24 mouse cellular contexts compared by ENCODE assay signal in the genomic region with DNA sequence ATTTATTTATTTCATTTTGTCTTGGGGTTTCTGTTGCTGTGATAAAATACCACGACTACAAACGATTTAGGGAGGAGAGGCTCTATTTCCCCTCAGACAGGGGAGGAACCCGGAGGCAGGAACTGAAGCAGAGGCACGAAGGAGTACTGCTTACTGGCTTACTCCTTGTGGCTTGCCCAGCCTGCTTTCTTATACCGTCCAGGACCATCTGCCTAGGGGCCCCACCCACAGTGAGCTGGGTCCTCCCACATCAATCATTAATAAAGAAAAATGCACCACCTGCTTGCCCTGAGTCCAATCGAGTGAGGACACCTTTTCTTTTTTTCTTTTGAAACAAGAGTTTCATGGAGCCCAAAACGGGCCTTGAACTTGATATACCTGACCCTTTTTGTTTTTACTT. TPM values are rescaled to one million over a fixed set of nuclear protein-coding genes. Genes with fewer than 3 reads are reported as not detected.
DNase-seq lines count a peak whose midpoint lies in the region; ATAC-seq and TF ChIP-seq lines count a peak whose summit lies in the region.
"Had no signal": no experiment of that assay in that cellular context is flagged by ENCODE, and none has a peak within 500 bp of the region (broad histone marks: within the 10 kb centered on the region; RNA-seq: fewer than 3 reads in every experiment).

No protein-coding gene starts in this region.

- no peaks in the 10 kb centered on the region for H3K27me3 ChIP-seq in intestine, embryonic 16.5 days (replicated peaks; ENCODE audit: control insufficient read depth, insufficient read depth, low read length)
- no peaks in the 10 kb centered on the region for H3K27me3 ChIP-seq in intestine, embryonic 15.5 days (replicated peaks)
- no peaks in the 10 kb centered on the region for H3K27me3 ChIP-seq in kidney, adult 2 months (replicated peaks; ENCODE audit: control insufficient read depth, insufficient read depth, low read length)
- no peaks in the 10 kb centered on the region for H3K27me3 ChIP-seq in intestine, postnatal 0 days (replicated peaks; ENCODE audit: control insufficient read depth, insufficient read depth, low read length)
- H3K27me3 ChIP-seq in small intestine, adult 2 months (ENCODE audit: control insufficient read depth, insufficient read depth, low read length) = no peaks in the 10 kb centered on the region
- no peaks in the 10 kb centered on the region for H3K27me3 ChIP-seq in hindbrain, embryonic 11.5 days (ENCODE audit: control insufficient read depth, insufficient read depth, low read length)
- H3K27me3 ChIP-seq: embryonic facial prominence, embryonic 13.5 days; embryonic facial prominence, embryonic 15.5 days; forebrain, embryonic 12.5 days had no signal

- no peaks in the 10 kb centered on the region for H3K9me3 ChIP-seq in intestine, embryonic 16.5 days (ENCODE audit: control insufficient read depth, low read length)
- H3K9me3 ChIP-seq in intestine, embryonic 15.5 days = no peaks in the 10 kb centered on the region
- H3K9me3 ChIP-seq in intestine, postnatal 0 days (ENCODE audit: control insufficient read depth) = no peaks in the 10 kb centered on the region
- no peaks in the 10 kb centered on the region for H3K9me3 ChIP-seq in hindbrain, embryonic 11.5 days (ENCODE audit: control insufficient read depth, low read length)
- H3K9me3 ChIP-seq: embryonic facial prominence, embryonic 13.5 days; embryonic facial prominence, embryonic 15.5 days; forebrain, embryonic 10.5 days; forebrain, embryonic 12.5 days had no signal

- no peak overlapping the region for H3K27ac ChIP-seq in intestine, embryonic 16.5 days (ENCODE audit: low read length)
- no peak overlapping the region for H3K27ac ChIP-seq in intestine, embryonic 15.5 days
- no peak overlapping the region for H3K27ac ChIP-seq in kidney, adult 2 months (ENCODE audit: insufficient read depth, low read depth, low read length)
- no peak overlapping the region for H3K27ac ChIP-seq in intestine, postnatal 0 days (ENCODE audit: low read depth, low read length)
- H3K27ac ChIP-seq in small intestine, adult 2 months (ENCODE audit: insufficient read depth, low read depth, low read length) = 0 out of 2 replicates have a peak overlapping the region, but pooled peaks have one; percentile 3
- no peak overlapping the region for H3K27ac ChIP-seq in hindbrain, embryonic 11.5 days (ENCODE audit: low read depth, low read length)
- H3K27ac ChIP-seq: embryonic facial prominence, embryonic 13.5 days; embryonic facial prominence, embryonic 15.5 days; forebrain, embryonic 10.5 days; forebrain, embryonic 12.5 days had no signal

- TF ChIP-seq POLR2A in kidney, adult 2 months (IDR thresholded peaks at IDR 0.05; ENCODE audit: low read depth, low read length) = no peak
- TF ChIP-seq POLR2A in small intestine, adult 2 months (IDR thresholded peaks at IDR 0.05; ENCODE audit: low read depth, low read length) = no peak

- no peaks in the 10 kb centered on the region for H3K4me1 ChIP-seq in intestine, embryonic 16.5 days (ENCODE audit: control insufficient read depth, insufficient read depth, low read length)
- H3K4me1 ChIP-seq in intestine, embryonic 15.5 days (replicated peaks) = no peaks in the 10 kb centered on the region
- peaks cover 6% of the 10 kb centered on the region; the same call in 1 of the 2 replicates for H3K4me1 ChIP-seq in kidney, adult 2 months (ENCODE audit: control insufficient read depth, insufficient read depth, low read length)
- no peaks in the 10 kb centered on the region for H3K4me1 ChIP-seq in intestine, postnatal 0 days (replicated peaks; ENCODE audit: control insufficient read depth, insufficient read depth, low read length)
- H3K4me1 ChIP-seq in small intestine, adult 2 months (ENCODE audit: control insufficient read depth, insufficient read depth, insufficient read length, low read length) = peaks cover 13% of the 10 kb centered on the region; the same call in 1 of the 2 replicates
- H3K4me1 ChIP-seq in hindbrain, embryonic 11.5 days (replicated peaks; ENCODE audit: control insufficient read depth, insufficient read depth, low read length) = no peaks in the 10 kb centered on the region
- H3K4me1 ChIP-seq: embryonic facial prominence, embryonic 13.5 days; embryonic facial prominence, embryonic 15.5 days; forebrain, embryonic 12.5 days had no signal

- no peaks in the 10 kb centered on the region for H3K36me3 ChIP-seq in intestine, embryonic 16.5 days (ENCODE audit: control insufficient read depth, insufficient read depth, low read length)
- H3K36me3 ChIP-seq in intestine, embryonic 15.5 days = no peaks in the 10 kb centered on the region
- no peaks in the 10 kb centered on the region for H3K36me3 ChIP-seq in kidney, adult 2 months (ENCODE audit: control insufficient read depth, insufficient read depth, low read length)
- H3K36me3 ChIP-seq in intestine, postnatal 0 days (ENCODE audit: control insufficient read depth, insufficient read depth) = no peaks in the 10 kb centered on the region
- H3K36me3 ChIP-seq in small intestine, adult 2 months (ENCODE audit: control insufficient read depth, insufficient read depth, low read length) = no peaks in the 10 kb centered on the region
- no peaks in the 10 kb centered on the region for H3K36me3 ChIP-seq in hindbrain, embryonic 11.5 days (ENCODE audit: control insufficient read depth, insufficient read depth, low read length)
- H3K36me3 ChIP-seq: embryonic facial prominence, embryonic 13.5 days; embryonic facial prominence, embryonic 15.5 days; forebrain, embryonic 10.5 days; forebrain, embryonic 12.5 days had no signal

- ATAC-seq in intestine, embryonic 16.5 days = peak; percentile 16; the same call in 1 of the 2 replicates
- no peak for ATAC-seq in intestine, embryonic 15.5 days
- peak; percentile 52; the same call in 1 of the 2 replicates for ATAC-seq in intestine, postnatal 0 days
- ATAC-seq in hindbrain, embryonic 11.5 days (ENCODE audit: low FRiP score) = no peak
- ATAC-seq: forebrain, embryonic 14.5 days had no signal

- H3K9ac ChIP-seq in intestine, embryonic 16.5 days (ENCODE audit: low read depth, low read length) = no peak overlapping the region
- H3K9ac ChIP-seq in intestine, embryonic 15.5 days = no peak overlapping the region
- no peak overlapping the region for H3K9ac ChIP-seq in intestine, postnatal 0 days (ENCODE audit: low read depth, low read length)
- no peak overlapping the region for H3K9ac ChIP-seq in hindbrain, embryonic 11.5 days (ENCODE audit: low read depth, low read length)
- H3K9ac ChIP-seq: embryonic facial prominence, embryonic 13.5 days; embryonic facial prominence, embryonic 15.5 days; forebrain, embryonic 12.5 days had no signal

- no peak for TF ChIP-seq CTCF in kidney, adult 2 months (conservative IDR thresholded peaks at IDR 0.05; ENCODE audit: insufficient read depth, insufficient read length, low read depth, low read length)
- TF ChIP-seq CTCF in intestine, postnatal 0 days (IDR thresholded peaks at IDR 0.05; ENCODE audit: low read depth) = no peak
- no peak for TF ChIP-seq CTCF in small intestine, adult 2 months (IDR thresholded peaks at IDR 0.05; ENCODE audit: extremely low read depth, insufficient read length, insufficient replicate concordance, low read depth, low read length)

- no peak overlapping the region for H3K4me2 ChIP-seq in intestine, embryonic 16.5 days (ENCODE audit: low read depth, low read length)
- no peak overlapping the region for H3K4me2 ChIP-seq in intestine, embryonic 15.5 days (replicated peaks)
- H3K4me2 ChIP-seq in intestine, postnatal 0 days (replicated peaks; ENCODE audit: low read depth) = no peak overlapping the region
- H3K4me2 ChIP-seq in hindbrain, embryonic 11.5 days (replicated peaks; ENCODE audit: low read depth, low read length) = no peak overlapping the region
- H3K4me2 ChIP-seq: embryonic facial prominence, embryonic 13.5 days; embryonic facial prominence, embryonic 15.5 days; forebrain, embryonic 12.5 days had no signal

- DNase-seq in kidney, adult 2 months = peak; percentile 48
- no peak for DNase-seq in kidney, postnatal 10 days
- no peak for DNase-seq in hindbrain, embryonic 11.5 days (ENCODE audit: low spot score)
- no peak for DNase-seq in spleen, postnatal 36 days (ENCODE audit: low spot score in 2 of 2)
- DNase-seq: adrenal gland, adult 2 months; adrenal gland, postnatal 10 days; adrenal gland, postnatal 25 days; cerebellum, adult 11 months; cerebellum, adult 18-20 months; cerebellum, adult 8-10 months; cerebellum, adult 9-11 months; cerebellum, postnatal 14 days; cerebellum, postnatal 36 days; embryo, embryonic 11 days had no signal

- 77% methylated on average over 7 of the region's 7 CpGs for WGBS in intestine, embryonic 16.5 days
- whole genome bisulfite sequencing in intestine, embryonic 15.5 days = 77% methylated on average over 7 of the region's 7 CpGs
- WGBS in kidney, adult 2 months = 65% methylated on average over 7 of the region's 7 CpGs
- WGBS in intestine, postnatal 0 days = 58% methylated on average over 7 of the region's 7 CpGs
- 51% methylated on average over 7 of the region's 7 CpGs for WGBS in small intestine, adult 2 months
- WGBS in hindbrain, embryonic 11.5 days = 85% methylated on average over 7 of the region's 7 CpGs

- H3K4me3 ChIP-seq in intestine, embryonic 16.5 days (ENCODE audit: low read length) = no peak overlapping the region
- H3K4me3 ChIP-seq in intestine, embryonic 15.5 days (replicated peaks) = no peak overlapping the region
- H3K4me3 ChIP-seq in kidney, adult 2 months (ENCODE audit: insufficient read depth, low read depth, low read length) = no peak overlapping the region
- no peak overlapping the region for H3K4me3 ChIP-seq in intestine, postnatal 0 days (ENCODE audit: low read depth, low read length)
- H3K4me3 ChIP-seq in small intestine, adult 2 months (ENCODE audit: low read depth, low read length) = no peak overlapping the region
- no peak overlapping the region for H3K4me3 ChIP-seq in hindbrain, embryonic 11.5 days (ENCODE audit: low read depth, low read length)
- H3K4me3 ChIP-seq: embryonic facial prominence, embryonic 13.5 days; embryonic facial prominence, embryonic 15.5 days; erythroblast, embryonic 14.5 days; forebrain, embryonic 10.5 days; forebrain, embryonic 12.5 days had no signal

RNA-seq across cellular contexts. Expression of a gene that starts 44.2 kb away (rescaled TPM):
- 5.7 and 6.3 TPM in 2 replicates for polyA plus RNA-seq in intestine, embryonic 16.5 days (2015; fragmentation: Nextera tagmentation; extraction: Ambion mirVana)
- 5.4 and 6.9 TPM in 2 replicates for polyA plus RNA-seq in intestine, embryonic 15.5 days (2015; fragmentation: Nextera tagmentation; extraction: Ambion mirVana)
- 1.5 and 1.9 TPM in 2 replicates for polyA plus RNA-seq in kidney, adult 2 months (2012; rRNA removed)
- 4.4 and 4.8 TPM in 2 replicates for polyA plus RNA-seq in intestine, postnatal 0 days (2015; fragmentation: Nextera tagmentation; extraction: Ambion mirVana)
- 0.48 and 2.4 TPM in 2 replicates for polyA plus RNA-seq in small intestine, adult 2 months (2012; rRNA removed)
- polyA plus RNA-seq in hindbrain, embryonic 11.5 days (2014; fragmentation: Nextera tagmentation; extraction: Ambion mirVana) = 1.6 and 2.1 TPM in 2 replicates
- polyA plus RNA-seq: erythroblast, embryonic 14.5 days had no signal

Comparison
In these comparisons a context has a peak if more than half of its experiments do, and no peak if none do; other contexts are left out.
1. ATAC-seq: peak in intestine, embryonic 16.5 days (single experiment) and intestine, postnatal 0 days (single experiment); none in intestine, embryonic 15.5 days (single experiment) and hindbrain, embryonic 11.5 days (single experiment).